Mouse (Mus musculus) lung, adult 18-20 months (tissue): Measurements from ENCODE around the gene Dlg5.

Source experiments
- DNase-seq, 2 experiments: peaks; one replicate each; pipeline ENCODE4 v3.0.0; 2022; ENCODE audit warnings: mixed read lengths in 2 of 2

The Dlg5 gene

DNA sequence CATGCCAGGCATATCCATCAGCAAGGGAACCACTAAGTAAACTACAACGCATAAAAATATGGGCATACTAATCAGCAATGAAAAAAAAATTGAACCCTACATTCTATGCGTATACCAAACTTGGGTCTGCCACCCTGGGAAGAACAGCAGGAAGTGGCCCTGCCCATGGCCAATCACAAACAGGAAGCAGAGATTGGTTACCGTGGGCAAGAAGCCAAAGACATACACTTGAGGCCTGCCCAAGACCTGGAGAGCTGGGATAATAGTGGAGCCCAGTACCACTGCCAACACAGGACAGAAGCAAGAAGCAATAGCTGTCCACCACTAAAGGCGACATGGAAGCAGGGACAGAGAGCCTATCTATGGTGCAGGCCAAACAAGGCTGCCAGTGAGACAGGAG lies 146.9 kb downstream of the Dlg5 start:
- peak; percentile 34 to 63 for DNase-seq

DNA sequence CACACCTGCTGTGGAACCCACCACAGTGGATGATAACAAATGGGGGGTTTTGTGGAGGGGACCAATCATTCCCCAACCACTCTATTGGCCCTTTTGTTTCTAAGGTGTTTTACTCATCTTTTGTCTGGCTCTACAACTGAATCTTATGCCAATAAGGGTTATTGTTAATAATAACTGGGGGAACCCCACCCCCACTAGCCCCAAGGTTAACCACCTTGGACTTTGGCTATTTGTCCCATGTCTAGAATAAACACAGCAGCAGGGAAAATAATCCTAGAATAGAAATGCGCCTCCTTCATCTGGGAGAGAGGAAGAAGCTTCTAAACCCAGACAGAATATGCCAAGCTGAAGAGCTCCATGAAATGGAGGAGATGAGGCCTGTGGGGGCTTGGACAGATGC lies 151.1 kb downstream of the Dlg5 start:
- DNase-seq, result no peak

DNA sequence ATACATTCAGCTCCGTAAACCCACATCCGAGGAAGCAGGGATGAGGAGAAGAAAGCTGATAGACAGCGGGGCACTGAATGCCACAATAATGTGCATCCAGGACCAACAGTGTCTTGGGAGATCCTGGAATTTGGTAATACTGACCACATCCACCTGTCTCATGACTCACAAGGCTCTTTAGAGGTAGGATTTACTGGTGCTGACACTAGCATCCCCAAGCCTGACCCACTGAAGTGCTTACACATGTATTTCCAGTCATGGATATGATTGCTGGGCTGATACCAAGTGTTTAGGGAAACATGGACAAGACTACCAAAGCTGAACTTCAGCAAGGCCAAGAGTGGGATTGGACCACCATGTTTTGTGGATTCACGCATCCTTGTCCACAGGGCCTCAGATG lies 152.5 kb downstream of the Dlg5 start:
- DNase-seq, result no peak

DNA sequence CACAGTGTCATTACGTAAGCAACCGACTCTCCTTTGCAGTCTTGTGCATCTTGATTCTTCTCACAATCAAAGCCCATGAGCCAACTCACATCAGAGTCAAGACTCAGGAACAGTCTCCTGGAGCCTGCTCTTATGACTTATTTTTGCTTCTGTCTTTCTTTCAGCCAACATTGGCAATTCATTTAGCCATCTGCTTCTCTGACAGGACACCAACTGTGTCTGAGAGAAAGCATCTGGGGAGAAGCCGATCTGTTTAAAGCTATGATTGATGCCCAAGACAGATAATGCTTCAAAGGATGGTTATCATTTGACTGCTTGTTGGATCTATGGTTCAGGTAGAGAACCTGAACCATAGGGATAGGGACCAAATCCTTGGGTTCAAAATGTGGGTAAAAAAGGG lies 153.3 kb downstream of the Dlg5 start:
- no peak for DNase-seq

DNA sequence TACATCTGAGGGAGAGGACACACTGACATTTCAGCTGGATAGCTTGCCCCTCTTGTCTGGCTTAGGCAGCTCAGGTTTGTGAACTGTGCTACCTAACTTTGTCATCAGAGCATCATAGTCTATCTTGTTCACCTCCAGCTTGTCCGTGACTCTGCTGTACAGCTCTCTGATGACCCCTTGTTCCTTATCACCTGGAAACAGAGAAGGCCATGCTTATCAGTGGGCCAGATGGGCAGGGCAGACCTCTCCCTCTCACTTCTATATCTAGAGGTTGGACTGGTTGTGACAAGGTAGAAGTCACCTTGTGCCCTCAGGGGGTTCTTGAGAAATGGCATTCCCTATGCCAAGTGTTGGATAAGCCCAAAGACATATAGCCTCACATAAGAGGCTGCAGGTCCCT lies 154.9 kb downstream of the Dlg5 start:
- DNase-seq, result no peak

DNA sequence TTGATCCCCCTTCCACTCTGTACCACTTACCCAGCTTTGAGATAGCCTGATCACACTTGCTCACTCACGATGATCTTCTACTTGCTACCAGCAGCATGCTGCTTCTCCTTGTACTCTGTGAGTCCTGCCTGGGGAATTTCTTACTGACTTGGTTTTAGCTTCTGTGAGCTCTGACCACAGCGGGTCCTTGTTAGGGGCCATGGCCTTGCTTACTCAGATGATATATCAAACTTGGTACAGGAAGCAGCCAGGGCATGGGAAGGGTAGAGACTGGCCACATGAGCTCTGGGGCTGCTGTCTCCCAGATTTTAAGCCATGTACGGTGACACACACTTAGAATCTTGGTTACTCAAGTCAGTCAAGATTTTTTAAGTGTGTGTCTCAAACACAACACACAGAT lies 156.5 kb downstream of the Dlg5 start:
- no peak for DNase-seq

DNA sequence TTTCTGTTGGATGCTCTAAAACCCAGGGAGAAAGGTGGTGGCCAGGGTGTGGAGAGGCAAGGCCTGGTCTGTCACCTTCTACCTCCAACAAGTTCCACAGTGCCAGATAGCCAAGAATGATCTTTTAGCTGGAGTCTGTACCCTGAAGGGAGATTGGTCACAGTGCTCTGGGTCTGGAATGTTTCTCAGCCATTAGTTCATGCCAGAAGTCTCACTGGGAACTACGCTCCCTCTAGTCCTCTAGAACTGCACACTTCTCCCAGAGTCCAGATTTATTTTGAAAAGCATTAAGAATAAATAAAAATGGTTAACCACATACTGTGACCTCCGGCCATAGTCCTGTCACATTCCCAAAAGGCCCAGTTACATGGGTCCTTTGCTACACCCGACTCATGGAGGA lies 158.3 kb downstream of the Dlg5 start:
- no peak for DNase-seq

DNA sequence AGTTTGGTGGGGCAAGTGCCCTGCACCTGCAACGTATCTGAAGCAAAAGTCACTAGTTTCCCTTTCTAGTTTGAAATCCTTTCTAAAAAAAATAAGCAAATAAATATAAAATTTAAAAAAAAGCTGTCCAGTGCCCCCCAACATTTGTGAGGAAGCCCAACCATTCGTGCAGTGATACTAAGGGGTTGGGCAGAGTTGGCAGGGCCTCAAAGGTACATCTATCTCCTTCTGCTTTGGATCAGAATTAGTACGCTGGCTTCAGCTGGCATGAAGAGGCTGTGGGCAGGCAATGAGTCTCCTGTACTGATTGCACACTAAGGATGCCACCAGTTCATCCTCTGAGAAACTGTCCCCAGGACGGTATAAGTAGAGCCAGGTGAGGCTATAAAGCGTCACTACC lies 159.2 kb downstream of the Dlg5 start:
- DNase-seq, result no peak
